Mouse (Mus musculus) stomach, postnatal 0 days (tissue): ENCODE measurements at regions not wholly inside any gene's neighbourhood (a gene's known extent, or its start where the extent isn't known, plus 50 kb on each side); places are given as distances from the start of the nearest gene placed in this dataset.

Experiments used
- ATAC-seq: fragments of 200-750 bp; cut with Nextera tagmentation; 2 replicates; pipeline ENCODE4 v1.8.0; 2017; ENCODE audit not compliant: low FRiP score, low TSS enrichment
- DNase-seq: peaks from one replicate; pipeline ENCODE4 v3.0.0-alpha.2; 2016; ENCODE audit warnings: low spot score
- H3K27ac ChIP-seq: fragments of 300-500 bp; sonication (generic); replicated peaks from 2 replicates; pipeline ENCODE4 v1.5.1; 2014; ENCODE audit warnings: mild to moderate bottlenecking, control low read depth
- H3K27me3 ChIP-seq: fragments of 300-500 bp; sonication (generic); 2 replicates; pipeline ENCODE4 v1.6.1; 2014; ENCODE audit warnings: low read length; ENCODE audit not compliant: control insufficient read depth, insufficient read depth
- H3K36me3 ChIP-seq: fragments of 300-500 bp; sonication (generic); 2 replicates; pipeline ENCODE4 v1.6.1; 2014; ENCODE audit warnings: low read length, mixed read lengths; ENCODE audit not compliant: control insufficient read depth, insufficient read depth
- H3K4me1 ChIP-seq: fragments of 300-500 bp; sonication (generic); replicated peaks from 2 replicates; pipeline ENCODE4 v1.6.1; 2014; ENCODE audit warnings: antibody characterized with exemption; ENCODE audit not compliant: control insufficient read depth, insufficient read depth
- H3K4me2 ChIP-seq: fragments of 300-500 bp; sonication (generic); replicated peaks from 2 replicates; pipeline ENCODE4 v1.6.1; 2014; ENCODE audit warnings: low read depth, mild to moderate bottlenecking, control low read depth, moderate library complexity
- H3K4me3 ChIP-seq: fragments of 300-500 bp; sonication (generic); 2 replicates; pipeline ENCODE4 v1.5.1; 2014; ENCODE audit warnings: low read depth, low read length, control low read depth
- H3K9ac ChIP-seq: fragments of 300-500 bp; sonication (generic); 2 replicates; pipeline ENCODE4 v1.6.1; 2014; ENCODE audit warnings: mild to moderate bottlenecking, low read length, control low read depth, mixed read lengths
- H3K9me3 ChIP-seq: fragments of 300-500 bp; sonication (generic); 2 replicates; pipeline ENCODE4 v1.6.1; 2016; ENCODE audit warnings: low read length; ENCODE audit not compliant: control insufficient read depth
- CTCF ChIP-seq: IDR thresholded peaks from 2 replicates; pipeline ENCODE4 v1.5.1; 2016; ENCODE audit warnings: antibody characterized with exemption, low read depth, mild to moderate bottlenecking, moderate library complexity
- EP300 ChIP-seq: optimal IDR thresholded peaks from 2 replicates; pipeline ENCODE3; 2016; ENCODE audit warnings: antibody characterized with exemption
- WGBS: fragments of 180-500 bp; shearing (Covaris S2); extraction: QIAGEN DNeasy Blood & Tissue Kit; methylation state at CpG from one replicate; pipeline ENCODE4 v1.1.7; 2014; 5-methylcytosine and 5-hydroxymethylcytosine counted together

GRCm38 (mm10) chr15:87018978-87019377, 525.1 kb upstream of the Fam19a5 start:
- DNase-seq (no peak), ATAC-seq (no peak)
- no peak for TF ChIP-seq EP300
- H3K9ac ChIP-seq: no peak overlapping the region
- no peaks in the 10 kb centered on the region for H3K9me3 ChIP-seq
- H3K4me1 ChIP-seq: no peaks in the 10 kb centered on the region
- WGBS: 16% methylated on average over 8 of the region's 8 CpGs
- H3K4me3 ChIP-seq: no peak overlapping the region
- H3K36me3 ChIP-seq: no peaks in the 10 kb centered on the region
- H3K27ac ChIP-seq: no peak overlapping the region
- H3K27me3 ChIP-seq: no peaks in the 10 kb centered on the region
- H3K4me2 ChIP-seq: no peak overlapping the region

GRCm38 (mm10) chr15:87045971-87046370, 498.1 kb upstream of the Fam19a5 start:
- Histone ChIP-seq H3K9ac (no peak overlapping the region), H3K27me3 (no peaks in the 10 kb centered on the region), H3K4me1 (no peaks in the 10 kb centered on the region), H3K27ac (no peak overlapping the region), H3K4me3 (no peak overlapping the region), H3K36me3 (no peaks in the 10 kb centered on the region), H3K9me3 (no peaks in the 10 kb centered on the region), H3K4me2 (no peak overlapping the region)
- ATAC-seq (no peak), DNase-seq (no peak)
- no peak for TF ChIP-seq EP300
- TF ChIP-seq CTCF: no peak
- WGBS: 48% methylated on average over 13 of the region's 13 CpGs

GRCm38 (mm10) chr15:87054186-87054585, 489.9 kb upstream of the Fam19a5 start:
- Histone ChIP-seq H3K4me3 (no peak overlapping the region), H3K36me3 (no peaks in the 10 kb centered on the region), H3K4me1 (no peaks in the 10 kb centered on the region), H3K9ac (no peak overlapping the region), H3K27me3 (no peaks in the 10 kb centered on the region), H3K9me3 (no peaks in the 10 kb centered on the region), H3K27ac (no peak overlapping the region), H3K4me2 (no peak overlapping the region)
- TF ChIP-seq CTCF (no peak), EP300 (no peak)
- 60% methylated on average over 12 of the region's 12 CpGs for WGBS
- no peak for DNase-seq
- no peak for ATAC-seq

GRCm38 (mm10) chr15:87064890-87065289, 479.2 kb upstream of the Fam19a5 start:
- TF ChIP-seq EP300: no peak
- TF ChIP-seq CTCF: no peak
- Histone ChIP-seq H3K27ac (no peak overlapping the region), H3K36me3 (no peaks in the 10 kb centered on the region), H3K27me3 (no peaks in the 10 kb centered on the region), H3K4me3 (no peak overlapping the region), H3K4me1 (no peaks in the 10 kb centered on the region), H3K4me2 (no peak overlapping the region), H3K9me3 (no peaks in the 10 kb centered on the region), H3K9ac (no peak overlapping the region)
- ATAC-seq (no peak), DNase-seq (no peak)
- WGBS: 46% methylated on average over 5 of the region's 5 CpGs

GRCm38 (mm10) chr15:87068261-87068660, 475.8 kb upstream of the Fam19a5 start:
- H3K4me3 ChIP-seq: no peak overlapping the region
- no peak overlapping the region for H3K27ac ChIP-seq
- no peak overlapping the region for H3K9ac ChIP-seq
- no peaks in the 10 kb centered on the region for H3K4me1 ChIP-seq
- H3K4me2 ChIP-seq: no peak overlapping the region
- H3K36me3 ChIP-seq: no peaks in the 10 kb centered on the region
- no peak for DNase-seq
- no peaks in the 10 kb centered on the region for H3K27me3 ChIP-seq
- 56% methylated on average over 13 of the region's 13 CpGs for WGBS
- TF ChIP-seq CTCF (no peak), EP300 (no peak)
- no peaks in the 10 kb centered on the region for H3K9me3 ChIP-seq
- ATAC-seq: no peak

GRCm38 (mm10) chr15:87074559-87074958, 469.5 kb upstream of the Fam19a5 start:
- ATAC-seq: no peak
- H3K36me3 ChIP-seq: no peaks in the 10 kb centered on the region
- H3K27ac ChIP-seq: no peak overlapping the region
- H3K4me2 ChIP-seq: no peak overlapping the region
- 75% methylated on average over 11 of the region's 11 CpGs for WGBS
- no peaks in the 10 kb centered on the region for H3K4me1 ChIP-seq
- no peak for DNase-seq
- TF ChIP-seq EP300 (no peak), CTCF (no peak)
- H3K27me3 ChIP-seq: no peaks in the 10 kb centered on the region
- no peak overlapping the region for H3K9ac ChIP-seq
- H3K9me3 ChIP-seq: no peaks in the 10 kb centered on the region
- no peak overlapping the region for H3K4me3 ChIP-seq
